Mouse (Mus musculus): ENCODE measurements around the gene Dclk1. TPM values are rescaled to one million over a fixed set of nuclear protein-coding genes. Genes with fewer than 3 reads are reported as not detected.

The Dclk1 gene
- polyA plus RNA-seq, 1 experiment from 2014 or later = 14.2 TPM

DNA sequence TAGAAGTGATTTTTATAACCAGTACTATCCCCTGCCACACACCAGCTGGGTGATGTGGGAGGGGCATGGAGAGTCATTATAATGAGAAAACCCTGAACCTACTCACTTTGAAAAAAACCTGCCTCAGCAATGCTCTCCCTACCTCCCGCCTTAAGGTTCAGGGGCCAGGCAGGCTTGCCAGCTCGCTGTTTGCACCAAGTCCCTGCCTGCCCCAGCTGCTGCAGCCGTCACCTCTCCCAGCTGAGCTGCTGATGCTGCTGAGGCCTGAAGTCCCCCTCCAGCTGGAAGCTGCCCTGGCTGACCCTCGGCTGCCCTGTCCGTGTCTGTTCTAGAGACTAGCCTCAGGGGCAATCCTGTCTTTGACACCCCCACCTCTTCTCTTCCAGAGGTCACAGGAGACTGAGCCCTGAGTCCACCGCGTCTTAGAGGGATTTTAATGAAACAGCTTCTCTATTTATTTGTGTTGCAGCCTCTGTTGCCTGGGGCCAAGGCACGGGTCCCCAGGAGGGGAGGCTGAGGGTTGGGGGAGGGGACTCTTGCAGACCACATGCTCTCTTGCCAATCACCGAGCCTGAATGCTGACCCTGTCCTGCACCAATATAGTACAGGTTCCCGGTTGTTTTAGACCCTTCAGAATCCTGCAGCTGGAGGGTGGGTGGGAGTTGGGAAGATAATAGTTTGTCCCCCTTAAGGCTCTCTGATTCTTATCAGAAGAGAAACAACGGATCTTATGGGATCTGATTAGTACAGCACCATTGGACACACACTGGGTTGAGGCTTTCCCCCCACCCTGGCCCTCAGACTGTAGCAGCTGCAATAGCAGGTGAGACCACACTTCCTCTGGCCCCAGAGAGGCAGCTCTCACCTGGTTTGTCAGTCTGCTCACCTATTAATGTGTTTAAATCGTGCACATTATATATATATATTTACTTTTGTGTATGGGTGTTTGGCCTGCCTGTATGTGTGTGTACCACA, 346.1 kb downstream of the Dclk1 start:
- no peak overlapping the region for H3K9ac ChIP-seq (ENCODE audit: low read length)

More for the DNA sequence above, 346.1 kb downstream of the Dclk1 start:
- H3K4me3 ChIP-seq (ENCODE audit: low read depth, low read length) = no peak overlapping the region
- DNase-seq (ENCODE audit: low spot score) = no peak
- H3K27me3 ChIP-seq (replicated peaks; ENCODE audit: control insufficient read depth, insufficient read depth, low read length) = no peaks in the 10 kb centered on the region
- H3K4me1 ChIP-seq (replicated peaks; ENCODE audit: control insufficient read depth, insufficient read depth, low read length) = peaks cover 12% of the 10 kb centered on the region
- no peaks in the 10 kb centered on the region for H3K9me3 ChIP-seq (ENCODE audit: control insufficient read depth, low read length)
- H3K4me2 ChIP-seq (ENCODE audit: low read length) = no peak overlapping the region
- ATAC-seq (replicated peaks; ENCODE audit: low FRiP score, low TSS enrichment, low read depth) = no peak; the same call in 1 of the 2 replicates
- H3K27ac ChIP-seq (ENCODE audit: low read depth) = no peak overlapping the region
- WGBS = 18% methylated on average over 12 of the region's 12 CpGs
- no peaks in the 10 kb centered on the region for H3K36me3 ChIP-seq (ENCODE audit: control insufficient read depth, insufficient read depth, low read length)

Other genes with a start within 250 kb of the Dclk1 start
- gene Ccna1, start 186.9 kb upstream of the Dclk1 start, polyA plus RNA-seq (2014; fragmentation: Nextera tagmentation; extraction: Ambion mirVana) = 1.3 and 2.3 TPM in 2 replicates
- gene Spg20, start 130.3 kb upstream of the Dclk1 start, polyA plus RNA-seq (2014; fragmentation: Nextera tagmentation; extraction: Ambion mirVana) = 42.8 and 47.1 TPM in 2 replicates
- not detected in 2 replicates for gene Ccdc169, start 105.0 kb upstream of the Dclk1 start, polyA plus RNA-seq (2014; fragmentation: Nextera tagmentation; extraction: Ambion mirVana)
- gene Sohlh2, start 60.3 kb upstream of the Dclk1 start, polyA plus RNA-seq (2014; fragmentation: Nextera tagmentation; extraction: Ambion mirVana) = not detected in 2 replicates
- gene Gm21954, start 229.8 kb downstream of the Dclk1 start, polyA plus RNA-seq (2014; fragmentation: Nextera tagmentation; extraction: Ambion mirVana) = not detected in 2 replicates